Mouse (Mus musculus): ENCODE data around the gene Nedd9. TPM values are rescaled to one million over a fixed set of nuclear protein-coding genes. Genes with fewer than 3 reads are reported as not detected.

Nedd9 gene
- total and polyA plus RNA-seq, 2 experiments from 2014 or later: 12.6 to 30.5 TPM

- Histone ChIP-seq H3K4me2 (ENCODE audit: low read depth) (no peak overlapping the region), H3K4me3 (ENCODE audit: low read depth, low read length) (no peak overlapping the region), H3K4me1 (ENCODE audit: insufficient read depth) (no peaks in the 10 kb centered on the region), H3K27ac (ENCODE audit: low read depth, low read length) (no peak overlapping the region), H3K36me3 (ENCODE audit: insufficient read depth) (peaks cover 3% of the 10 kb centered on the region; the same call in 1 of the 2 replicates), H3K9me3 (ENCODE audit: low read length) (no peaks in the 10 kb centered on the region), H3K27me3 (ENCODE audit: insufficient read depth, low read length) (no peaks in the 10 kb centered on the region), H3K9ac (no peak overlapping the region)
- no peak for ATAC-seq
- DNase-seq: no peak
- no peak for TF ChIP-seq CTCF (IDR thresholded peaks at IDR 0.05; ENCODE audit: low read depth)
- WGBS: 73% methylated on average over 11 of the region's 11 CpGs
These were observed 156.4 kb downstream of the Nedd9 start for GRCm38 (mm10) chr13:41330589-41331345.

GRCm38 (mm10) chr13:41330051-41330450, 157.1 kb downstream of the Nedd9 start:
- ATAC-seq: no peak
- Histone ChIP-seq H3K9ac (no peak overlapping the region), H3K27ac (ENCODE audit: low read depth, low read length) (no peak overlapping the region), H3K9me3 (ENCODE audit: low read length) (no peaks in the 10 kb centered on the region), H3K27me3 (ENCODE audit: insufficient read depth, low read length) (no peaks in the 10 kb centered on the region), H3K4me3 (ENCODE audit: low read depth, low read length) (no peak overlapping the region), H3K4me1 (ENCODE audit: insufficient read depth) (no peaks in the 10 kb centered on the region), H3K36me3 (ENCODE audit: insufficient read depth) (peaks cover 3% of the 10 kb centered on the region; the same call in 1 of the 2 replicates), H3K4me2 (ENCODE audit: low read depth) (no peak overlapping the region)
- no peak for TF ChIP-seq CTCF (IDR thresholded peaks at IDR 0.05; ENCODE audit: low read depth)
- 86% methylated on average over 4 of the region's 4 CpGs for WGBS
- DNase-seq: no peak

GRCm38 (mm10) chr13:41328481-41328880, 158.7 kb downstream of the Nedd9 start:
- Histone ChIP-seq H3K4me1 (ENCODE audit: insufficient read depth) (no peaks in the 10 kb centered on the region), H3K9ac (no peak overlapping the region), H3K4me2 (ENCODE audit: low read depth) (no peak overlapping the region), H3K27ac (ENCODE audit: low read depth, low read length) (no peak overlapping the region), H3K9me3 (ENCODE audit: low read length) (no peaks in the 10 kb centered on the region), H3K36me3 (ENCODE audit: insufficient read depth) (peaks cover 3% of the 10 kb centered on the region; the same call in 1 of the 2 replicates), H3K4me3 (ENCODE audit: low read depth, low read length) (no peak overlapping the region), H3K27me3 (ENCODE audit: insufficient read depth, low read length) (no peaks in the 10 kb centered on the region)
- TF ChIP-seq CTCF (IDR thresholded peaks at IDR 0.05; ENCODE audit: low read depth): no peak
- 42% methylated on average over 2 of the region's 2 CpGs for WGBS
- DNase-seq: no peak
- ATAC-seq: no peak

GRCm38 (mm10) chr13:41327546-41327945, 159.6 kb downstream of the Nedd9 start:
- 25% methylated on average over 7 of the region's 7 CpGs for WGBS
- Histone ChIP-seq H3K4me3 (ENCODE audit: low read depth, low read length) (no peak overlapping the region), H3K27ac (ENCODE audit: low read depth, low read length) (no peak overlapping the region), H3K36me3 (ENCODE audit: insufficient read depth) (peaks cover 3% of the 10 kb centered on the region; the same call in 1 of the 2 replicates), H3K4me1 (ENCODE audit: insufficient read depth) (no peaks in the 10 kb centered on the region), H3K27me3 (ENCODE audit: insufficient read depth, low read length) (no peaks in the 10 kb centered on the region), H3K9ac (no peak overlapping the region), H3K9me3 (ENCODE audit: low read length) (no peaks in the 10 kb centered on the region), H3K4me2 (ENCODE audit: low read depth) (no peak overlapping the region)
- DNase-seq (no peak), ATAC-seq (peak; percentile 30; the same call in 1 of the 2 replicates)
- TF ChIP-seq CTCF (IDR thresholded peaks at IDR 0.05; ENCODE audit: low read depth): no peak

- no peak for TF ChIP-seq CTCF (IDR thresholded peaks at IDR 0.05; ENCODE audit: low read depth)
- H3K9ac ChIP-seq: no peak overlapping the region
- DNase-seq (no peak), ATAC-seq (no peak)
- H3K36me3 ChIP-seq (ENCODE audit: insufficient read depth): peaks cover 3% of the 10 kb centered on the region; the same call in 1 of the 2 replicates
- H3K27me3 ChIP-seq (ENCODE audit: insufficient read depth, low read length): no peaks in the 10 kb centered on the region
- no peak overlapping the region for H3K4me2 ChIP-seq (ENCODE audit: low read depth)
- H3K4me1 ChIP-seq (ENCODE audit: insufficient read depth): peaks cover under 1% of the 10 kb centered on the region; the same call in 1 of the 2 replicates
- no peak overlapping the region for H3K4me3 ChIP-seq (ENCODE audit: low read depth, low read length)
- WGBS: 90% methylated on average over 4 of the region's 4 CpGs
- no peak overlapping the region for H3K27ac ChIP-seq (ENCODE audit: low read depth, low read length)
- no peaks in the 10 kb centered on the region for H3K9me3 ChIP-seq (ENCODE audit: low read length)
These were observed 161.0 kb downstream of the Nedd9 start for GRCm38 (mm10) chr13:41326134-41326533.

- Histone ChIP-seq H3K27me3 (ENCODE audit: insufficient read depth, low read length) (no peaks in the 10 kb centered on the region), H3K4me1 (ENCODE audit: insufficient read depth) (peaks cover 3% of the 10 kb centered on the region; the same call in 1 of the 2 replicates), H3K9ac (no peak overlapping the region), H3K4me3 (ENCODE audit: low read depth, low read length) (no peak overlapping the region), H3K4me2 (ENCODE audit: low read depth) (no peak overlapping the region), H3K36me3 (ENCODE audit: insufficient read depth) (peaks cover 3% of the 10 kb centered on the region; the same call in 1 of the 2 replicates), H3K27ac (ENCODE audit: low read depth, low read length) (no peak overlapping the region), H3K9me3 (ENCODE audit: low read length) (no peaks in the 10 kb centered on the region)
- no peak for TF ChIP-seq CTCF (IDR thresholded peaks at IDR 0.05; ENCODE audit: low read depth)
- ATAC-seq: peak; percentile 60; the same call in 1 of the 2 replicates
- no peak for DNase-seq
- WGBS: 79% methylated on average over 4 of the region's 4 CpGs
These were observed 161.8 kb downstream of the Nedd9 start for GRCm38 (mm10) chr13:41325346-41325745.

GRCm38 (mm10) chr13:41324631-41325030, 162.5 kb downstream of the Nedd9 start:
- H3K4me3 ChIP-seq (ENCODE audit: low read depth, low read length): no peak overlapping the region
- H3K4me2 ChIP-seq (ENCODE audit: low read depth): no peak overlapping the region
- H3K27ac ChIP-seq (ENCODE audit: low read depth, low read length): no peak overlapping the region
- DNase-seq (no peak), ATAC-seq (no peak)
- no peaks in the 10 kb centered on the region for H3K36me3 ChIP-seq (ENCODE audit: insufficient read depth)
- no peaks in the 10 kb centered on the region for H3K9me3 ChIP-seq (ENCODE audit: low read length)
- H3K27me3 ChIP-seq (ENCODE audit: insufficient read depth, low read length): no peaks in the 10 kb centered on the region
- 77% methylated on average over 4 of the region's 4 CpGs for WGBS
- H3K9ac ChIP-seq: no peak overlapping the region
- TF ChIP-seq CTCF (IDR thresholded peaks at IDR 0.05; ENCODE audit: low read depth): no peak
- H3K4me1 ChIP-seq (ENCODE audit: insufficient read depth): peaks cover 3% of the 10 kb centered on the region; the same call in 1 of the 2 replicates
